Comparison of ENCODE assay signal across 9 mouse cellular contexts in the genomic region with DNA sequence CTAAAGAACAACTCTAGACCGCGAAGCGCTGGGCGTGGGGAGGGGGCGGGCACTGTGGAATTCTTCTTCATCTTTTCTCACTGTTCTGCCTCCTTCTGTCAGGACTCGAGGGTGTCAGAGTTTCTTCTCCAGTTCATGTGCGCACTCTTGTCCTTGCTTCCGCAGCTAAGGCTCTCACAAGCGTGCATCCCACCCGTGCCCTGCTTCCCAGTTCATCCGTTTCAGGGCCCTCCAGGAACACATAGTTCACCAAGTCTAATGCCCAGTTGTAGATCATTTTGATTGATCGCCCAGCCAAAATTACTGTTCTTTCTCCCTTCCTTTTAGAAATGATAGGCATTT. TPM values are rescaled to one million over a fixed set of nuclear protein-coding genes. Genes with fewer than 3 reads are reported as not detected.
DNase-seq lines count a peak whose midpoint lies in the region; ATAC-seq and TF ChIP-seq lines count a peak whose summit lies in the region.
"Had no signal": no experiment of that assay in that cellular context is flagged by ENCODE, and none has a peak within 500 bp of the region (broad histone marks: within the 10 kb centered on the region; RNA-seq: fewer than 3 reads in every experiment).

No protein-coding gene starts in this region.

- 10% methylated on average over 12 of the region's 12 CpGs for WGBS in heart, postnatal 0 days
- 9% methylated on average over 12 of the region's 12 CpGs for WGBS in hindbrain, embryonic 13.5 days
- WGBS in midbrain, embryonic 13.5 days = 6% methylated on average over 12 of the region's 12 CpGs

- ATAC-seq in heart, postnatal 0 days (ENCODE audit: insufficient read depth, low read depth) = 0 out of 2 replicates have a peak, but pooled peaks have one; percentile 5
- peak; percentile 20 for ATAC-seq in common myeloid progenitor, adult 5-6 weeks (replicated peaks; ENCODE audit: low read depth, poor library complexity, severe bottlenecking)
- no peak for ATAC-seq in hindbrain, embryonic 13.5 days (ENCODE audit: low FRiP score)
- ATAC-seq in midbrain, embryonic 13.5 days = peak; percentile 74

- no peak for TF ChIP-seq CTCF in heart, postnatal 0 days (IDR thresholded peaks at IDR 0.05; ENCODE audit: low read depth)

- H3K27me3 ChIP-seq in heart, postnatal 0 days (ENCODE audit: control insufficient read depth, insufficient read depth, low read length) = no peaks in the 10 kb centered on the region
- 0 out of 2 replicates have a peak, but pooled peaks cover 7% of the 10 kb centered on the region for H3K27me3 ChIP-seq in hindbrain, embryonic 13.5 days
- no peaks in the 10 kb centered on the region for H3K27me3 ChIP-seq in midbrain, embryonic 13.5 days

- no peak for TF ChIP-seq EP300 in heart, postnatal 0 days (IDR thresholded peaks at IDR 0.05; ENCODE audit: low read depth)

- intact Hi-C loops in heart, postnatal 25 days (cut with DNase I) = no loop called here

- no peak for DNase-seq in heart, postnatal 0 days (ENCODE audit: low spot score)
- no peak for DNase-seq in heart, postnatal 25 days (ENCODE audit: low spot score)
- no peak for DNase-seq in thymus, postnatal 4 days
- DNase-seq in testis, postnatal 10 days (ENCODE audit: low spot score) = no peak
- no peak for DNase-seq in right cerebral cortex, postnatal 14 days

- peaks cover 6% of the 10 kb centered on the region for H3K4me1 ChIP-seq in heart, postnatal 0 days (ENCODE audit: control insufficient read depth, insufficient read depth)
- peaks cover 20% of the 10 kb centered on the region for H3K4me1 ChIP-seq in hindbrain, embryonic 13.5 days (replicated peaks)
- peaks cover 21% of the 10 kb centered on the region for H3K4me1 ChIP-seq in midbrain, embryonic 13.5 days (replicated peaks)

- peak overlapping the region; percentile 83 for H3K27ac ChIP-seq in heart, postnatal 0 days (ENCODE audit: low read depth)
- H3K27ac ChIP-seq in hindbrain, embryonic 13.5 days = peak overlapping the region; percentile 85
- H3K27ac ChIP-seq in midbrain, embryonic 13.5 days = peak overlapping the region; percentile 57

- H3K9me3 ChIP-seq in heart, postnatal 0 days (replicated peaks; ENCODE audit: control insufficient read depth, low read length) = no peaks in the 10 kb centered on the region
- H3K9me3 ChIP-seq in hindbrain, embryonic 13.5 days = no peaks in the 10 kb centered on the region
- H3K9me3 ChIP-seq in midbrain, embryonic 13.5 days = no peaks in the 10 kb centered on the region

- peak overlapping the region; percentile 57 for H3K4me3 ChIP-seq in heart, postnatal 0 days (ENCODE audit: low read depth, low read length)
- H3K4me3 ChIP-seq in hindbrain, embryonic 13.5 days = peak overlapping the region; percentile 58
- H3K4me3 ChIP-seq in midbrain, embryonic 13.5 days (replicated peaks) = peak overlapping the region; percentile 50

- peaks cover 22% of the 10 kb centered on the region for H3K36me3 ChIP-seq in heart, postnatal 0 days (replicated peaks; ENCODE audit: control insufficient read depth, insufficient read depth, low read length)
- peaks cover 31% of the 10 kb centered on the region for H3K36me3 ChIP-seq in hindbrain, embryonic 13.5 days
- H3K36me3 ChIP-seq in midbrain, embryonic 13.5 days = peaks cover 29% of the 10 kb centered on the region

- H3K4me2 ChIP-seq in heart, postnatal 0 days (ENCODE audit: low read depth, low read length) = peak overlapping the region; percentile 85
- peak overlapping the region; percentile 92 for H3K4me2 ChIP-seq in hindbrain, embryonic 13.5 days
- H3K4me2 ChIP-seq in midbrain, embryonic 13.5 days (replicated peaks) = peak overlapping the region; percentile 73

- H3K9ac ChIP-seq in heart, postnatal 0 days (replicated peaks; ENCODE audit: low read depth, low read length) = peak overlapping the region; percentile 80
- H3K9ac ChIP-seq in hindbrain, embryonic 13.5 days = peak overlapping the region; percentile 85
- peak overlapping the region; percentile 83 for H3K9ac ChIP-seq in midbrain, embryonic 13.5 days (replicated peaks)

RNA-seq across cellular contexts. Expression of a gene that starts 0.3 kb away (rescaled TPM):
- total RNA-seq in heart, postnatal 0 days (2014; rRNA removed; ENCODE audit: low replicate concordance) = 89.1 and 138 TPM in 2 replicates
- polyA plus RNA-seq in heart, postnatal 0 days (2015; fragmentation: Nextera tagmentation; extraction: Ambion mirVana) = 79.5 and 88.3 TPM in 2 replicates
- total RNA-seq in heart, postnatal 25 days (2021) = 100 to 1,000 TPM; 107 to 108 TPM
- total RNA-seq in common myeloid progenitor, adult 5-6 weeks (2017) = 7.8 and 11.8 TPM in 2 replicates
- 115 and 124 TPM in 2 replicates for polyA plus RNA-seq in hindbrain, embryonic 13.5 days (2015; fragmentation: Nextera tagmentation; extraction: Ambion mirVana)
- polyA plus RNA-seq in midbrain, embryonic 13.5 days (2015; fragmentation: Nextera tagmentation; extraction: Ambion mirVana) = 89.4 and 92.5 TPM in 2 replicates

RNA-seq across cellular contexts. Expression of a gene that starts 15.6 kb away (rescaled TPM):
- 17.1 and 19.5 TPM in 2 replicates for total RNA-seq in heart, postnatal 0 days (2014; rRNA removed; ENCODE audit: low replicate concordance)
- polyA plus RNA-seq in heart, postnatal 0 days (2015; fragmentation: Nextera tagmentation; extraction: Ambion mirVana) = 5.0 and 5.3 TPM in 2 replicates
- 10 to 100 TPM; 11.6 to 13.5 TPM for total RNA-seq in heart, postnatal 25 days (2021)
- 17.4 and 20.9 TPM in 2 replicates for total RNA-seq in common myeloid progenitor, adult 5-6 weeks (2017)
- 10.0 and 11.1 TPM in 2 replicates for polyA plus RNA-seq in hindbrain, embryonic 13.5 days (2015; fragmentation: Nextera tagmentation; extraction: Ambion mirVana)
- 10.1 and 11.1 TPM in 2 replicates for polyA plus RNA-seq in midbrain, embryonic 13.5 days (2015; fragmentation: Nextera tagmentation; extraction: Ambion mirVana)

RNA-seq across cellular contexts. Expression of a gene that starts 16.2 kb away (rescaled TPM):
- 0.73 and 2.5 TPM in 2 replicates for total RNA-seq in heart, postnatal 0 days (2014; rRNA removed; ENCODE audit: low replicate concordance)
- 0.47 and 0.68 TPM in 2 replicates for polyA plus RNA-seq in heart, postnatal 0 days (2015; fragmentation: Nextera tagmentation; extraction: Ambion mirVana)
- under 1 TPM in 1 of 2 experiments, not detected in 1; 0.14 TPM for total RNA-seq in heart, postnatal 25 days (2021)
- total RNA-seq in common myeloid progenitor, adult 5-6 weeks (2017) = not detected in 2 replicates
- polyA plus RNA-seq in hindbrain, embryonic 13.5 days (2015; fragmentation: Nextera tagmentation; extraction: Ambion mirVana) = 0.14 and 0.27 TPM in 2 replicates
- polyA plus RNA-seq in midbrain, embryonic 13.5 days (2015; fragmentation: Nextera tagmentation; extraction: Ambion mirVana) = 0.23 and 0.26 TPM in 2 replicates
- total RNA-seq: granulocyte monocyte progenitor cell, adult 5-6 weeks had no signal

RNA-seq across cellular contexts. Expression of a gene that starts 44.1 kb away (rescaled TPM):
- total RNA-seq in heart, postnatal 0 days (2014; rRNA removed; ENCODE audit: low replicate concordance) = 1.6 and 4.4 TPM in 2 replicates
- 22.1 and 24.1 TPM in 2 replicates for polyA plus RNA-seq in heart, postnatal 0 days (2015; fragmentation: Nextera tagmentation; extraction: Ambion mirVana)
- 1 to 10 TPM; 1.0 to 2.5 TPM for total RNA-seq in heart, postnatal 25 days (2021)
- total RNA-seq in common myeloid progenitor, adult 5-6 weeks (2017) = not detected in 2 replicates
- polyA plus RNA-seq in hindbrain, embryonic 13.5 days (2015; fragmentation: Nextera tagmentation; extraction: Ambion mirVana) = 0.43 TPM in 1 of 2 replicates, not detected in the other
- polyA plus RNA-seq in midbrain, embryonic 13.5 days (2015; fragmentation: Nextera tagmentation; extraction: Ambion mirVana) = not detected in 2 replicates

RNA-seq across cellular contexts. Expression of a gene that starts 46.6 kb away (rescaled TPM):
- total RNA-seq in heart, postnatal 0 days (2014; rRNA removed; ENCODE audit: low replicate concordance) = 27.6 and 29.0 TPM in 2 replicates
- polyA plus RNA-seq in heart, postnatal 0 days (2015; fragmentation: Nextera tagmentation; extraction: Ambion mirVana) = 3.9 and 4.7 TPM in 2 replicates
- total RNA-seq in heart, postnatal 25 days (2021) = 1 to 10 TPM; 8.2 to 9.7 TPM
- 5.9 and 6.5 TPM in 2 replicates for total RNA-seq in common myeloid progenitor, adult 5-6 weeks (2017)
- 11.7 and 11.9 TPM in 2 replicates for polyA plus RNA-seq in hindbrain, embryonic 13.5 days (2015; fragmentation: Nextera tagmentation; extraction: Ambion mirVana)
- polyA plus RNA-seq in midbrain, embryonic 13.5 days (2015; fragmentation: Nextera tagmentation; extraction: Ambion mirVana) = 13.4 and 13.5 TPM in 2 replicates
